Mouse (Mus musculus) bone marrow, adult 2 months (tissue): ENCODE measurements around the gene Crocc2. TPM values are rescaled to one million over a fixed set of nuclear protein-coding genes. Genes with fewer than 3 reads are reported as not detected.

ENCODE experiments used
- H3K27ac ChIP-seq: fragments of 200-500 bp; 2 replicates; pipeline ENCODE4 v1.5.1; 2012; ENCODE audit warnings: low read depth, mild to moderate bottlenecking, control low read depth, inconsistent platforms, low read length; ENCODE audit not compliant: control insufficient read depth, poor library complexity, insufficient read depth
- H3K4me1 ChIP-seq: fragments of 200-500 bp; 2 replicates; pipeline ENCODE4 v1.6.1; 2011; ENCODE audit warnings: low read length; ENCODE audit not compliant: control insufficient read depth, insufficient read depth
- H3K4me3 ChIP-seq: fragments of 200-500 bp; replicated peaks from 2 replicates; pipeline ENCODE3; 2011; ENCODE audit warnings: mild to moderate bottlenecking, low read depth, low read length, control low read depth; ENCODE audit not compliant: control insufficient read depth
- CTCF ChIP-seq: fragments of 200-500 bp; IDR thresholded peaks from 2 replicates; pipeline ENCODE4 v1.5.1; 2011; ENCODE audit warnings: low read length, control low read depth; ENCODE audit not compliant: control insufficient read depth, insufficient read depth
- POLR2A ChIP-seq: fragments of 200-500 bp; IDR thresholded peaks from 2 replicates; pipeline ENCODE4 v1.6.1; 2011; ENCODE audit warnings: low read depth, mild to moderate bottlenecking, control low read depth, low read length, borderline replicate concordance; ENCODE audit not compliant: control insufficient read depth
- WGBS: fragments of 180-500 bp; shearing (Covaris S2); methylation state at CpG from one replicate; pipeline ENCODE4 v1.1.7; 2018; 5-methylcytosine and 5-hydroxymethylcytosine counted together
- polyA plus RNA-seq: library from polyadenylated mRNA; stranded (reverse); fragments of >200 nt; gene quantifications from 2 replicates; pipeline ENCODE4 v1.2.4, GENCODE M21; 2011; ENCODE audit warnings: low replicate concordance; ENCODE audit not compliant: missing spikeins, insufficient read depth, insufficient read length

Crocc2 gene
- polyA plus RNA-seq, 1 experiment, result not detected

GRCm38 (mm10) chr1:93159566-93160500 lies 8.7 kb upstream of the Crocc2 start:
- TF ChIP-seq CTCF, result no peak
- no peak for TF ChIP-seq POLR2A
- Histone ChIP-seq H3K27ac (no peak overlapping the region), H3K4me3 (no peak overlapping the region), H3K4me1 (no peaks in the 10 kb centered on the region)
- WGBS, result 78% methylated on average over 21 of the region's 21 CpGs

- Histone ChIP-seq H3K27ac (no peak within 1 kb of the TSS), H3K4me3 (no peak within 1 kb of the TSS), H3K4me1 (no peaks in the 10 kb centered on the region; the same call in 1 of the 2 replicates)
- 64% methylated on average over 8 of the region's 8 CpGs for WGBS
- TF ChIP-seq CTCF (no peak), POLR2A (no peak)
Measured at GRCm38 (mm10) chr1:93160501-93161133, 7.9 kb upstream of the Crocc2 start, which contains the start of gene 2310007B03Rik. TSS of gene 2310007B03Rik (minus strand) at chr1:93160948.

GRCm38 (mm10) chr1:93161350-93161749 lies 7.2 kb upstream of the Crocc2 start:
- TF ChIP-seq POLR2A, result no peak
- no peak for TF ChIP-seq CTCF
- no peaks in the 10 kb centered on the region; the same call in 1 of the 2 replicates for H3K4me1 ChIP-seq
- WGBS, result 77% methylated on average over 8 of the region's 8 CpGs
- H3K27ac ChIP-seq, result no peak overlapping the region
- H3K4me3 ChIP-seq, result no peak overlapping the region

- WGBS, result 69% methylated on average over 10 of the region's 10 CpGs
- TF ChIP-seq POLR2A (no peak), CTCF (no peak)
- H3K4me1 ChIP-seq, result no peaks in the 10 kb centered on the region; the same call in 1 of the 2 replicates
- H3K27ac ChIP-seq, result no peak overlapping the region
- no peak overlapping the region for H3K4me3 ChIP-seq
Measured at GRCm38 (mm10) chr1:93161921-93162320, 6.6 kb upstream of the Crocc2 start.

- 66% methylated on average over 7 of the region's 7 CpGs for WGBS
- H3K4me1 ChIP-seq, result no peaks in the 10 kb centered on the region; the same call in 1 of the 2 replicates
- no peak overlapping the region for H3K4me3 ChIP-seq
- TF ChIP-seq CTCF (no peak), POLR2A (no peak)
- H3K27ac ChIP-seq, result no peak overlapping the region
Measured at GRCm38 (mm10) chr1:93162588-93162987, 5.9 kb upstream of the Crocc2 start.

- no peaks in the 10 kb centered on the region; the same call in 1 of the 2 replicates for H3K4me1 ChIP-seq
- no peak for TF ChIP-seq POLR2A
- TF ChIP-seq CTCF, result no peak
- WGBS, result 40% methylated on average over 9 of the region's 9 CpGs
- no peak overlapping the region for H3K27ac ChIP-seq
- H3K4me3 ChIP-seq, result no peak overlapping the region
Measured at GRCm38 (mm10) chr1:93165447-93165846, 3.1 kb upstream of the Crocc2 start.

GRCm38 (mm10) chr1:93166346-93167079 lies 2.0 kb upstream of the Crocc2 start:
- WGBS, result 74% methylated on average over 11 of the region's 11 CpGs
- H3K4me3 ChIP-seq, result no peak overlapping the region

GRCm38 (mm10) chr1:93173665-93174064 lies 5.1 kb downstream of the Crocc2 start:
- Histone ChIP-seq H3K4me1 (no peaks in the 10 kb centered on the region), H3K27ac (no peak overlapping the region), H3K4me3 (no peak overlapping the region)
- TF ChIP-seq POLR2A (no peak), CTCF (no peak)
- WGBS, result 60% methylated on average over 4 of the region's 4 CpGs

More at GRCm38 (mm10) chr1:93166346-93167079, 2.0 kb upstream of the Crocc2 start:
- TF ChIP-seq POLR2A (no peak), CTCF (no peak)
- Histone ChIP-seq H3K4me1 (no peaks in the 10 kb centered on the region; the same call in 1 of the 2 replicates), H3K27ac (no peak overlapping the region)
